Mouse (Mus musculus) liver, embryonic 14.5 days (tissue): ENCODE data around the gene Msi2.

ENCODE experiments used
- CTCF ChIP-seq: IDR thresholded peaks from 2 replicates; pipeline ENCODE4 v1.5.1; 2016; ENCODE audit warnings: antibody characterized with exemption, low read depth, control low read depth
- EP300 ChIP-seq: IDR thresholded peaks from 2 replicates; pipeline ENCODE4 v1.6.1; 2016; ENCODE audit warnings: antibody characterized with exemption, low read depth

DNA sequence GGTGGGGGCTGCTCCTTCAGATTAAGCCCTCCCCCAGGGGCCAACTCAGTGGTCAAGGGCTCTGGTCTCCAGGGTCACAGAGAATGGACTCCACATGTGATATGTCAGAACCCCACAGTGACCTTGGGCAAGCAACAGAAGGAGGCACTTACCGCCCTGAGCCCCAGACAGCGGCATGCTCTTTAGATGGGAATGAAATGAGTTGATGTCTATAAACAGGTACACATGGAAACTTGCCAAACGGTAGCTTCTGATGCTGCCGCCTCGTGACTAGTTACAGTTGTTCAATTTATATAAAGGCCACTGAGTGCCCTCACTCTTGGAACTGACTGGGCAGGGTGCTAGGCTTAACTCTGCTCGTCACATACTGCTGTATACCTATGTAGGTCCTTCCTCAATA is 215.7 kb downstream of the Msi2 start:
- no peak for TF ChIP-seq CTCF
- no peak for TF ChIP-seq EP300
